Mouse (Mus musculus) hindlimb bud, embryonic 11.5 days (tissue): ENCODE measurements around the gene Mpp5.
A peak's percentile ranks its signal among the peaks of the same experiment; 100 is the strongest.

ENCODE experiments used
- DNase-seq: peaks from one replicate; pipeline ENCODE4 v3.0.0-alpha.2; 2012; ENCODE audit warnings: low read depth, low spot score; ENCODE audit errors: extremely low spot score

Mpp5 gene

DNA sequence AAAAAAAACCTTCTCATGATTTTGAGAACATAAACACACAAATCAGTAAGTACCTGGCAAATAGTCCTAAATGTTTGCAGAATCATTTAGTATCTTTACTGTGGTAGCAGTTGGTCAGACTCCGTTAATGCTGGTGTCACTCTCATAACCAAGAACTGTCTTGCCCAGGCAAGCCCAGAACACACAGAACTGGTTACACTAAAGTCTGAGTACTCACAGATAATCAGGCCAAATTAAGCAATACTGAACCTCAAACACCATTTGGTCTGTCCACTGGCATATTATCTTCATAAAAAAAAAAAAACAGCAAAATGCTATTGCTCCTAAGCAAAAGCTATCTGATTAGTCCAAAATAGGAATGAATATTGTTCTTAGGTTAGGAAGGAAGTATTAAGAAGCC, 93.7 kb downstream of the Mpp5 start:
- no peak for DNase-seq

DNA sequence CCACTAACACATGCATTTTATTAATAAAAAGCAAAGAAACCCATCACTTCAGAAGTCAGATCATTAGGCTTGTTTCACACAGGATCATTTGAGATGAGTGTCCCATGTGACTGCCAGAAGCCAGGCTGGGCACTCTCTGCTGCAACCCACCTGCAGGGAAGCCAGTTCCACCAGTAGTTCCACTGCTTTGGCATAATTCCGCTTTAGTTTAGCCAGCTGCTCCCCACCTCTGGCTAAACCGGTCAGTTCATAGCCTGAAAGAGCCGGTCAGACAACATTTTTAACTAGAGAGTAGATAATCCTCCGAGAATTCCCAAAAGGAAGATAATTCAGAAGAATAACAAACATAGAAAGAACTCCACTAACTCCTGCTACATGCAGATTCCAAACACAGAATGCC, 99.5 kb downstream of the Mpp5 start:
- no peak for DNase-seq

DNA sequence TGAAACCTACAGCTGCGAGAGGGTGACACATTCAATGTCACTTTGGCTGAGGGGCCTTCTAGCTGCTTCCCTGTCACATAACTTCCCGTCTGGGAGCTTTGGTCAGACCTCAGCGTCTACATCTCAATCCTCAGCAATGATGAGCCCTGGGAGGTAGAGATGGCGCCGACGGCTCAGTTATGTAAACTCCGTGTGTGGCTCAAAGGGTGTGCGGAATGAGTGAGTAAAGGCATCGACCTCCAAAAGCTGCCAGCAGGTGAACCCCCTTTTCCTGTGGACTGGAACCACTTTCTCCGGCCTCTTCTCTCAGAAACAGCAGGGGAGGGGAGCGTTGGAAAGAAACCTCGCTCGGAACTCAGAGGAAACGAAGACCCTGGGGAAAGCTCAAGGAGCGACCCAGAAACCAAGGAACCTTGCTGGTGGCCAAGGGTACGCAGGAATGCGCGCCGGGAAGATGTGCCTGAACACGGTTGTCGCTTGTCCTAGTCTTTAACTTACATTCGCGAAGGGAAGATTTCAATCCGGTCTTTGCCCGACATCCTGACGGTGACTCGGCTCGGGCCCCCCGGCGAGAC, 112.3 kb downstream of the Mpp5 start:
- no peak for DNase-seq

DNA sequence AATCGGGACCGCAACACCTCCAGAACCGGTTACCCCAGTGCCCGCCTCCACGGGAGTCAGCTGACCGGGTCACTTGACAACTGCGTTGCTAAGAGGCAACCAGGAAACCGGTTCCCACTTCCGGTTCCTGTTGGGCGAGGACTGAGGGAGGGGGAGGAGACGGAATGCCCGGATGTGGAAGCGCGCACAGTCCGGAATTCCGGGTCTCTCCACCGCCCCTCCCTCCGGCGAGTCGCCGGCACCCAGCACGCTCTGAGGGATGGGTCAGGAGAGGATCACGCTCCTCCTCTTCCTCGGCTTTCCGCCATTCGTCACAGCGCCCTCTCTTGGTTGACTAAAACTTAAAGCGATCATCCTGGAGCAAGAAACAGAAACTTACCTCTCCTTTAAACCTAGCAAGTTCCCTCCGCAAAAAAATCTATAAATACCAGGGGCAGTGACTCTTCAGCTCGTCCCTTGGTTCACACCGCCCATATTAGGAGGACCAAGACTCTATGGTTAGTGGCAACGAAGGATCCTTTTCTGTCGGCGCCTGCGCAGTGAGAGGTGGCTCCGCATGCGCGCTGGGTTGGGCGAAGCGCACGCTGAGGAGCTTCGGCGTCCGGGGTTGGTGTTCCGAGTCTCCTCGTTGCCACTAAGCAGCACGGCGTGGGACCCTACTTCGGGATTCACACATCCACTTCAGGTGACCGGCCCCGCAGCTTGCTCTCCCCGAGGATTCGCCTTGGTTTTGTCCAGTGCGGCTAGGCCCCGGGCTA, 113.0 kb downstream of the Mpp5 start, which contains the start of the genes Atp6v1d and Eif2s1:
TSS of gene Atp6v1d (minus strand) at position 143 of the 758 bp plus-strand sequence.
TSS of gene Eif2s1 (plus strand) at position 324 of the 758 bp plus-strand sequence.
- peak; percentile 96 for DNase-seq

DNA sequence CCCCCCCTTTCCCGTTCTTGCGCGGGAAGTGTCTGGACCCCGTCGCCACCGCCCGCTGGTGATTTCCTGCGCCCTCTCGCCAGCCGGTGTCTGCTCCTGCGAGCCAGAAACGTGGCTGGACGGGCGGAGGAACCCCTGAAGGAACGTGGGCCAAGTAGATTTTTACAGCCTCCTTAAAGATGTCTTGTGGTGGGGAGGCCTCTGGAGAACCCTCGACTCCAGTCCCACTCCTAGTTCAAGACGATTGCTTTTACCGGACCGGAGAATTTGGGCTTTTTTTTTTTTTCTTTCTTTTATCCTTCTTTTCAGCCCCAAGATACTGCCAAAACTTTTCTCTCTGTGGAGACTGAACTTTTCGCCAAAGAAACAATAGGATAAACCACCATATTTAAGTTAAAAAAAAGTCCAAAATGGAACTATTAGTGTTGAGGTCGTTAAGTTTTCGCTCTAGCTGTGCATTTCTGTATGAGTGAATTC, 113.6 kb downstream of the Mpp5 start:
- DNase-seq, result no peak

DNA sequence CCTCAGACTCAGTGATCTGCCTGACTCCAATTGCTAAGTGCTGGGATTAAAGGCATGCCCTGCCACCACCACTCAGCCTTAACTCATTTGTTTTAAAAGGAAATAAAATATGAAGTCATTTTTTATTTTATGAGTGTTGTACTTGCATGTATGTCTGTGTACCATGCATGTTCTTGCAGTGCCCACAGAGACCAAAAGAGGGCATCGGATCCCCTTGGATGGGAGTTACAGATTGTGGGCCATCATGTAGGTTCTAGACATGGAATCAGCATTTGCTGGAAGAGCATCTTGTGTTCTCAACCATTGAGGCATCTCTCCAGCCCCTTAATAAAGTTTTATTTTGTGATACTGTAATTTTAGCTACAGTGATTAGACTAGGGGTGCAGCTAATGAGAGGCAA, 116.7 kb downstream of the Mpp5 start:
- no peak for DNase-seq

DNA sequence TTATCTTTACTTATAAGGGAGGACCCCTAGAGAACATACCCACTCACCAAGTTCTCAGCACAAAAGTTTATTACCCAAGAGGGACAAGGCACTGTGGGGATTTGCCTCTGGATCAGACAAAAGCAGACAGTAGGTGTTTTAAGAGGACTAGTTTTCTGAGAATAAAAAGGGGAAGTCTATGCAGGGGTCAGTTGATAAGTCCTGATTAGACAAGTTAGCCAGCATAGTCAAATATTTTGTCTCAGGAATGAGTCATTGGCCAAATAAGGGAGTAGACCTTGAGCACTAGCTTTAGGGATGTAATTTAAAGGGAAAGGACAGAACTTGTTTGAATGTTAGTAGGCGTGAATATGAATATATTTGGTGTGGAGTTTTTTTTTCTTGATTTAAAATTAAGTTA, 119.4 kb downstream of the Mpp5 start:
- no peak for DNase-seq

DNA sequence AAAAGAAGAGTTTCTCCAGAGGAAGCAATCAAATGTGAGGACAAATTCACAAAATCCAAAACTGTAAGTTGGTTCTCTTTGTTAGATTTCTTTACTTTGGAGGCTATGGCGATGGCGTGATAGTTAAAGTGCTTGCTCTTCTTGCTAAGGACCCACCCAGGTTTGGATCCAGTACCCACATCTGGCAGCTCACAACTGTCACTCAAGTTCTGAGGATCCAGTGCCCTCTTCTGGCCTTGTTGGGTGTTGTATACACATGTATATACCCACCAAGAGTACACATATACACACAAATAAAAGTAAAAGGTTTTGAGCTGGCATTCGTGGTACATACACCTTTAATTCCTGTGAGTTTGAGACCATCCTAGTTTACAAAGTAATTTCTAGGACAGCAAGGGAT, 125.9 kb downstream of the Mpp5 start:
- DNase-seq, result no peak

DNA sequence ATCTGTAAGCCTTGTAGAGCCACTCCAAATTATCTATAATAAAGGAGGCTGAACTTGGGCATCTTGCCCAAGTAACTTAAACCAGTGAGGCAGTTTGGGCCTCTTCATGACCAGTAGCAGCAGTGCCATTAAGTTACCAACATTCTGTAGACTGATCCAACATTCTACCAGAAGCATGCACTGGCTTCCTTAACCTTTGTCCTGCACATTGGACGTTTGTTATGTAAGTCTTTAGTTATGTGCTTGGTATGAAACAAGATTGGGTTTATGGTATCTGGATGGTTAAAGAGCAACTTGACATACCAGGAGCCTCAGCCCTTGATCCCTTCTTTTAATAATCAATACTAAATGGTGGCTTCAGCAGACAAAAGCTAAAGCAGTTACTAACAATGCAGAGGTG, 141.4 kb downstream of the Mpp5 start:
- DNase-seq, result no peak
